Mouse (Mus musculus) lung, postnatal 10 days (tissue): ENCODE data around the gene Ccdc187.
A peak's percentile ranks its signal among the peaks of the same experiment; 100 is the strongest.

Source experiments
- DNase-seq: peaks from one replicate; pipeline ENCODE4 v3.0.0; 2021

The Ccdc187 gene

GRCm38 (mm10) chr2:26207559-26207958, 86.8 kb downstream of the Ccdc187 start:
- no peak for DNase-seq

- no peak for DNase-seq
Observed at GRCm38 (mm10) chr2:26205761-26206160, 88.6 kb downstream of the Ccdc187 start.

GRCm38 (mm10) chr2:26205126-26205525, 89.2 kb downstream of the Ccdc187 start:
- DNase-seq, result peak; percentile 57

- no peak for DNase-seq
Observed at GRCm38 (mm10) chr2:26202849-26203475, 91.4 kb downstream of the Ccdc187 start.

GRCm38 (mm10) chr2:26201926-26202848, 92.2 kb downstream of the Ccdc187 start:
- no peak for DNase-seq

- DNase-seq, result peak; percentile 79
Observed at GRCm38 (mm10) chr2:26198488-26198887, 95.9 kb downstream of the Ccdc187 start.

- DNase-seq, result no peak
Observed at GRCm38 (mm10) chr2:26194552-26195339, 99.6 kb downstream of the Ccdc187 start.
